28 mouse cellular contexts compared by ENCODE assay signal in the genomic region with DNA sequence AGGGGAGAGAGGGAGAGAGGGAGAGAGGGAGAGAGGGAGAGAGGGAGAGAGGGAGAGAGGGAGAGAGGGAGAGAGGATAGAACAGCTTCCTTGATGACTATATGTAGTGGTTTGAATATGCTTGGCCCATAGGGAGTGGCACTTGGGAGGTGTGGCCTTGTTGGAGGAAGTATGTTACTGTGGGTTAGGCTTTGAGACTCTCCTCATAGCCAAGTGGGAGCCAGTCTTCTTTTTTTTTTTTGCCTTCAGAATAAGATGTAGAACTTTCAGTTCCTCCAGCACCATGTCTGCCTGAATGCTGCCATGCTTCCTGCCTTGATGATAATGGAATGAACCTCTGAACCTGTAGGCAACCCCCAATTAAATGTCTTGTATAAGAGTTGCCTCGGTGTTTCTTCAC. TPM values are rescaled to one million over a fixed set of nuclear protein-coding genes. Genes with fewer than 3 reads are reported as not detected.
DNase-seq lines count a peak whose midpoint lies in the region; ATAC-seq and TF ChIP-seq lines count a peak whose summit lies in the region.
"Had no signal": no experiment of that assay in that cellular context is flagged by ENCODE, and none has a peak within 500 bp of the region (broad histone marks: within the 10 kb centered on the region; RNA-seq: fewer than 3 reads in every experiment).

No protein-coding gene starts in this region.

- H3K9me3 ChIP-seq in stomach, postnatal 0 days (ENCODE audit: control insufficient read depth, low read length) = no peaks in the 10 kb centered on the region
- H3K9me3 ChIP-seq in midbrain, embryonic 15.5 days = no peaks in the 10 kb centered on the region
- H3K9me3 ChIP-seq: embryonic facial prominence, embryonic 10.5 days; embryonic facial prominence, embryonic 15.5 days; forebrain, embryonic 12.5 days; G1E; heart, embryonic 12.5 days; hindbrain, embryonic 13.5 days had no signal

- DNase-seq in 416B (ENCODE audit: low read depth) (peak; percentile 48), MEL-GATA-1-ER (ENCODE audit: extremely low read depth, low read depth) (peak; percentile 42)
- no peak for DNase-seq in stomach, postnatal 0 days (ENCODE audit: low spot score)
- DNase-seq in kidney, postnatal 4 days = no peak
- DNase-seq in testis, postnatal 10 days (ENCODE audit: low spot score) = no peak
- DNase-seq: adrenal gland, postnatal 14 days; cerebellum, adult 2 months; cerebellum, postnatal 14 days; gastrocnemius, postnatal 14 days; heart, adult 18-20 months; heart, postnatal 4 days; kidney, adult 18-20 months; liver; lung, adult 2 months; lung, postnatal 10 days; thymus, postnatal 4 days had no signal

- no peaks in the 10 kb centered on the region for H3K4me1 ChIP-seq in stomach, postnatal 0 days (replicated peaks; ENCODE audit: control insufficient read depth, insufficient read depth)
- no peaks in the 10 kb centered on the region for H3K4me1 ChIP-seq in midbrain, embryonic 15.5 days
- H3K4me1 ChIP-seq: embryonic facial prominence, embryonic 10.5 days; embryonic facial prominence, embryonic 15.5 days; forebrain, embryonic 12.5 days; heart, embryonic 12.5 days; hindbrain, embryonic 13.5 days had no signal

- no peak for TF ChIP-seq EP300 in stomach, postnatal 0 days (optimal IDR thresholded peaks at IDR 0.05)

- ATAC-seq in megakaryocyte, adult 5-6 weeks (ENCODE audit: poor library complexity, severe bottlenecking) = peak; percentile 90
- ATAC-seq in stomach, postnatal 0 days (ENCODE audit: low FRiP score, low TSS enrichment) = peak; percentile 57; the same call in 1 of the 2 replicates
- no peak for ATAC-seq in midbrain, embryonic 15.5 days (replicated peaks)

- H3K36me3 ChIP-seq in stomach, postnatal 0 days (ENCODE audit: control insufficient read depth, insufficient read depth, low read length) = no peaks in the 10 kb centered on the region
- no peaks in the 10 kb centered on the region for H3K36me3 ChIP-seq in midbrain, embryonic 15.5 days (replicated peaks)
- H3K36me3 ChIP-seq: embryonic facial prominence, embryonic 15.5 days; hindbrain, embryonic 13.5 days had no signal

- H3K4me3 ChIP-seq in stomach, postnatal 0 days (ENCODE audit: low read depth, low read length) = no peak overlapping the region
- H3K4me3 ChIP-seq in midbrain, embryonic 15.5 days = no peak overlapping the region
- H3K4me3 ChIP-seq: embryonic facial prominence, embryonic 10.5 days; embryonic facial prominence, embryonic 15.5 days; forebrain, embryonic 12.5 days; heart, embryonic 12.5 days; hindbrain, embryonic 13.5 days had no signal

- no peak overlapping the region for H3K9ac ChIP-seq in stomach, postnatal 0 days (ENCODE audit: low read length)
- no peak overlapping the region for H3K9ac ChIP-seq in midbrain, embryonic 15.5 days
- H3K9ac ChIP-seq: embryonic facial prominence, embryonic 15.5 days; forebrain, embryonic 12.5 days; heart, embryonic 12.5 days; hindbrain, embryonic 13.5 days; liver, embryonic 14.5 days had no signal

- no peak overlapping the region for H3K4me2 ChIP-seq in stomach, postnatal 0 days (replicated peaks; ENCODE audit: low read depth)
- H3K4me2 ChIP-seq in midbrain, embryonic 15.5 days = no peak overlapping the region
- H3K4me2 ChIP-seq: embryonic facial prominence, embryonic 15.5 days; forebrain, embryonic 12.5 days; heart, embryonic 12.5 days; hindbrain, embryonic 13.5 days; midbrain, embryonic 11.5 days had no signal

- H3K27me3 ChIP-seq in stomach, postnatal 0 days (ENCODE audit: control insufficient read depth, insufficient read depth, low read length) = no peaks in the 10 kb centered on the region
- H3K27me3 ChIP-seq in midbrain, embryonic 15.5 days (replicated peaks) = no peaks in the 10 kb centered on the region
- H3K27me3 ChIP-seq: embryonic facial prominence, embryonic 15.5 days; forebrain, embryonic 12.5 days; heart, embryonic 12.5 days; hindbrain, embryonic 13.5 days had no signal

- 83% methylated on average over 1 of the region's 1 CpGs for WGBS in stomach, postnatal 0 days
- 97% methylated on average over 1 of the region's 1 CpGs for WGBS in midbrain, embryonic 15.5 days

- no peak for TF ChIP-seq CTCF in stomach, postnatal 0 days (IDR thresholded peaks at IDR 0.05; ENCODE audit: low read depth)

- no peak overlapping the region for H3K27ac ChIP-seq in stomach, postnatal 0 days (replicated peaks)
- H3K27ac ChIP-seq in midbrain, embryonic 15.5 days = no peak overlapping the region
- H3K27ac ChIP-seq: embryonic facial prominence, embryonic 10.5 days; embryonic facial prominence, embryonic 15.5 days; forebrain, embryonic 12.5 days; hindbrain, embryonic 13.5 days; liver, embryonic 14.5 days had no signal

RNA-seq across cellular contexts. Expression of a gene that starts 16.3 kb away (rescaled TPM):
- 0.02 TPM in 1 of 2 replicates, not detected in the other for total RNA-seq in megakaryocyte, adult 5-6 weeks (2015)
- 0.08 TPM in 1 of 2 replicates, not detected in the other for total RNA-seq in megakaryocyte, adult 5-6 weeks (2017)
- 0.40 and 0.45 TPM in 2 replicates for polyA plus RNA-seq in stomach, postnatal 0 days (2015; fragmentation: Nextera tagmentation; extraction: Ambion mirVana)
- 0.50 and 0.61 TPM in 2 replicates for polyA plus RNA-seq in midbrain, embryonic 15.5 days (2015; fragmentation: Nextera tagmentation; extraction: Ambion mirVana)
- polyA plus RNA-seq: G1E; limb, embryonic 11.5 days; thymus, postnatal 0 days had no signal

RNA-seq across cellular contexts. Expression of a gene that starts 49.1 kb away (rescaled TPM):
- total RNA-seq in megakaryocyte, adult 5-6 weeks (2015) = 21.8 and 23.1 TPM in 2 replicates
- 14.8 and 16.2 TPM in 2 replicates for total RNA-seq in megakaryocyte, adult 5-6 weeks (2017)
- 59.7 and 60.9 TPM in 2 replicates for polyA plus RNA-seq in stomach, postnatal 0 days (2015; fragmentation: Nextera tagmentation; extraction: Ambion mirVana)
- polyA plus RNA-seq in midbrain, embryonic 15.5 days (2015; fragmentation: Nextera tagmentation; extraction: Ambion mirVana) = 69.9 and 74.4 TPM in 2 replicates

Comparison
In these comparisons a context has a peak if more than half of its experiments do, and no peak if none do; other contexts are left out.
1. DNase-seq: peak in 416B (single experiment) and MEL-GATA-1-ER (single experiment); none in stomach, postnatal 0 days (single experiment), kidney, postnatal 4 days (0 of 2) and testis, postnatal 10 days (single experiment).